Mouse (Mus musculus): Measurements from ENCODE around the gene Mgat4e.
A peak's percentile ranks its signal among the peaks of the same experiment; 100 is the strongest.
"Not testable (repeated sequence)": the region's sequence is repeated elsewhere in the genome, so short reads cannot be mapped to it uniquely, and the experiment has no call there.

Mgat4e gene

GRCm38 (mm10) chr1:134555871-134556670 lies 6.6 kb upstream of the Mgat4e start:
- DNase-seq: peak; percentile 83

GRCm38 (mm10) chr1:134555240-134555870 lies 5.9 kb upstream of the Mgat4e start:
- DNase-seq: peak; percentile 28

GRCm38 (mm10) chr1:134552396-134552795 lies 2.9 kb upstream of the Mgat4e start:
- no peak for DNase-seq

- no peak for DNase-seq
These were observed 2.4 kb upstream of the Mgat4e start for GRCm38 (mm10) chr1:134551869-134552268.

GRCm38 (mm10) chr1:134548231-134548630 lies 1.3 kb downstream of the Mgat4e start:
- peak; percentile 25 for DNase-seq

- DNase-seq: no peak
These were observed 8.9 kb downstream of the Mgat4e start for GRCm38 (mm10) chr1:134540610-134541009.

- DNase-seq: no peak
These were observed 14.0 kb downstream of the Mgat4e start for GRCm38 (mm10) chr1:134535513-134535912.

GRCm38 (mm10) chr1:134535054-134535453 lies 14.4 kb downstream of the Mgat4e start:
- DNase-seq: no peak

GRCm38 (mm10) chr1:134533710-134534109 lies 15.8 kb downstream of the Mgat4e start:
- DNase-seq: not testable (repeated sequence)

GRCm38 (mm10) chr1:134530618-134531017 lies 18.9 kb downstream of the Mgat4e start:
- no peak for DNase-seq

- no peak for DNase-seq
These were observed 22.7 kb downstream of the Mgat4e start for GRCm38 (mm10) chr1:134526752-134527151.

- DNase-seq: no peak
These were observed 24.5 kb downstream of the Mgat4e start for GRCm38 (mm10) chr1:134525015-134525414.

- no peak for DNase-seq
These were observed 25.1 kb downstream of the Mgat4e start for GRCm38 (mm10) chr1:134524424-134524823.

GRCm38 (mm10) chr1:134522325-134522724 lies 27.2 kb downstream of the Mgat4e start:
- DNase-seq: no peak

GRCm38 (mm10) chr1:134521163-134521562 lies 28.3 kb downstream of the Mgat4e start:
- DNase-seq: no peak

GRCm38 (mm10) chr1:134520001-134520721 lies 29.3 kb downstream of the Mgat4e start:
- DNase-seq: no peak

- not testable (repeated sequence) for DNase-seq
These were observed 30.3 kb downstream of the Mgat4e start for GRCm38 (mm10) chr1:134519201-134519600.

- DNase-seq: peak; percentile 93
These were observed 30.8 kb downstream of the Mgat4e start for GRCm38 (mm10) chr1:134518677-134519076.

- not testable (repeated sequence) for DNase-seq
These were observed 31.6 kb downstream of the Mgat4e start for GRCm38 (mm10) chr1:134517841-134518240.

GRCm38 (mm10) chr1:134516491-134517198 lies 32.8 kb downstream of the Mgat4e start:
- DNase-seq: peak; percentile 76

GRCm38 (mm10) chr1:134515891-134516290 lies 33.6 kb downstream of the Mgat4e start:
- DNase-seq: no peak

- no peak for DNase-seq
These were observed 35.4 kb downstream of the Mgat4e start for GRCm38 (mm10) chr1:134513876-134514590.

All from kidney, postnatal 10 days (tissue).